Mouse (Mus musculus) gonadal fat pad, adult 2 months (tissue): ENCODE measurements around the gene D930048N14Rik. TPM values are rescaled to one million over a fixed set of nuclear protein-coding genes. Genes with fewer than 3 reads are reported as not detected.

Source experiments
- DNase-seq: peaks from one replicate; pipeline ENCODE4 v3.0.0-alpha.2; 2012; ENCODE audit warnings: low read depth
- polyA plus RNA-seq: library from polyadenylated mRNA; depleted of rRNA; stranded (reverse); fragments of >200 nt; gene quantifications from 2 replicates; pipeline ENCODE4 v1.2.3, GENCODE M21; 2012; rRNA removed

The D930048N14Rik gene
- polyA plus RNA-seq, 1 experiment, result 30.4 TPM

DNA sequence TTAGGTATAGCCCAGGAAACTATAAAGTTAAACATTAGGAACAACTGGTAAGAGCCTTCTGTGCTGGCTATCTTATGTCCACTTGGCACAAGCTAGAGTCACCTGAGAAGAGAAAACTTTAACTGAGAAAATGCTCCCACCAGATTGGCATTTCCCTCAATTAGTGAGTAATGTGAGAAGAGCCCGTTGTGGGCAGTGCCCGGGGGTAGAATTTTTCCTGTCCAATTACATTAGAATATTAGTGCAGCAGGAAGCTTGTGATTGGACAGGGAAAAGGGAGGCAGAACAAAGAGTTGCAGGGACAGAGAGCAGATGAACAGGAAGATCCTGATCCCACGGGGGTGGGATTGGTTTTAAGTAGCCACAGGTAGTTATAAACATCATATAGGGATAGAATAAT, 52.1 kb downstream of the D930048N14Rik start:
- DNase-seq, result no peak

DNA sequence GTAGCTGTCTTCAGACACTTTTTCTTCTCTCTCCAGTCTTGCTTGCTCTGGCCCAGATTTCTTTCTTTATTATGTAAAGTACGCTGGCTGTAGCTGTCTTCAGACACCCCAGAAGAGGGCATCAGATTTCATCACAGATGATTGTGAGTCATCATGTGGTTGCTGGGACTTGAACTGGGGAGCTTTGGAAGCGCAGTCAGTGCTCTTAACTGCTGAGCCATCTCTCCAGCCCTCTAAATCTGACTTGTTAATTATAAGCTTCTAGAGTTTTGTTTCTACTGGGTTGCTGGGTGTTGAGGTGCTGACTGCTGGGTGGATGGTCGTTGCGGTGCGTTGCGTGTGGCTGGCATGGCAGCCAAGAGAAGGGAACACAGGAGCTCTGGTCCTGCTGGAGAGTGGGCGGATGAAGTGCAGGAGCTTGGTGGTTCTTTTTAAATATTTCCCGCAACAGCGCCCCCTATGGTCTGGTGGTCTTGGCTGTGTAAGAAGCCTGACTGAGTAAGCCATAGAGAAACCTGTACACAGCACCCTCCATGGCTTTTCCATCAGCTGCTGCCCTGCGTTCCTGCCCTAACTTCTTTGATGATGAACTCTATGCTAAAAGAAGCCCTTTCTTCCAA, 52.7 kb downstream of the D930048N14Rik start:
- no peak for DNase-seq

DNA sequence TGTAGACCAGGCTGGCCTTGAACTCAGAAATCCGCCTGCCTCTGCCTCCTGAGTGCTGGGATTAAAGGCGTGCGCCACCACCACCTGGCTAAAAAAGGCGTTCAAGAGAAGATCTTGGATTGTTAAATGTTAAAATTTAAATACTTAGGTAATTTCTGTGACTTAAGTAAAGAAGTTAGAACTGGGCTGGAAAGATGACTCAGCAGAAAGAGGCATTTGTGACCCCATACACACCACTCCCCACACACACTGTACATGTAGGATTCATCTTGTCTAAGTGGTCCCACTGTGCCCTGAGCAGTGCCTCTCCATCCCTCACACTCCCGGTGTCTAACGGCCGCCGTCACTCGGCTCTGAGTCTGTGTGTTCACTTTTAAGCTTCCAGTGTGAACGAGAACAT, 55.7 kb downstream of the D930048N14Rik start:
- DNase-seq, result no peak

GRCm38 (mm10) chr11:51707080-51707479, 56.3 kb downstream of the D930048N14Rik start:
- DNase-seq, result no peak

Other genes with a start within 250 kb of the D930048N14Rik start
- gene Phykpl, start 66.2 kb upstream of the D930048N14Rik start, polyA plus RNA-seq, result 25.6 and 28.9 TPM in 2 replicates
- 113 and 206 TPM in 2 replicates for gene Hnrnpab, start 44.1 kb upstream of the D930048N14Rik start, polyA plus RNA-seq
- 55.5 and 66.5 TPM in 2 replicates for gene Nhp2, start 31.2 kb upstream of the D930048N14Rik start, polyA plus RNA-seq
- gene Rmnd5b, start 15.1 kb upstream of the D930048N14Rik start, polyA plus RNA-seq, result 74.5 and 88.8 TPM in 2 replicates
- 25.4 and 25.7 TPM in 2 replicates for gene N4bp3, start 112 bp upstream of the D930048N14Rik start, polyA plus RNA-seq
- 24.3 and 28.6 TPM in 2 replicates for gene 0610009B22Rik, start 37.9 kb downstream of the D930048N14Rik start, polyA plus RNA-seq
- gene Sec24a, start 112.7 kb downstream of the D930048N14Rik start, polyA plus RNA-seq, result 12.9 and 19.1 TPM in 2 replicates
- 40.5 and 42.1 TPM in 2 replicates for gene Sar1b, start 112.7 kb downstream of the D930048N14Rik start, polyA plus RNA-seq
- 13.3 and 17.3 TPM in 2 replicates for gene Jade2, start 206.7 kb downstream of the D930048N14Rik start, polyA plus RNA-seq